Comparison of ENCODE assay signal across 8 mouse cellular contexts in the genomic region with DNA sequence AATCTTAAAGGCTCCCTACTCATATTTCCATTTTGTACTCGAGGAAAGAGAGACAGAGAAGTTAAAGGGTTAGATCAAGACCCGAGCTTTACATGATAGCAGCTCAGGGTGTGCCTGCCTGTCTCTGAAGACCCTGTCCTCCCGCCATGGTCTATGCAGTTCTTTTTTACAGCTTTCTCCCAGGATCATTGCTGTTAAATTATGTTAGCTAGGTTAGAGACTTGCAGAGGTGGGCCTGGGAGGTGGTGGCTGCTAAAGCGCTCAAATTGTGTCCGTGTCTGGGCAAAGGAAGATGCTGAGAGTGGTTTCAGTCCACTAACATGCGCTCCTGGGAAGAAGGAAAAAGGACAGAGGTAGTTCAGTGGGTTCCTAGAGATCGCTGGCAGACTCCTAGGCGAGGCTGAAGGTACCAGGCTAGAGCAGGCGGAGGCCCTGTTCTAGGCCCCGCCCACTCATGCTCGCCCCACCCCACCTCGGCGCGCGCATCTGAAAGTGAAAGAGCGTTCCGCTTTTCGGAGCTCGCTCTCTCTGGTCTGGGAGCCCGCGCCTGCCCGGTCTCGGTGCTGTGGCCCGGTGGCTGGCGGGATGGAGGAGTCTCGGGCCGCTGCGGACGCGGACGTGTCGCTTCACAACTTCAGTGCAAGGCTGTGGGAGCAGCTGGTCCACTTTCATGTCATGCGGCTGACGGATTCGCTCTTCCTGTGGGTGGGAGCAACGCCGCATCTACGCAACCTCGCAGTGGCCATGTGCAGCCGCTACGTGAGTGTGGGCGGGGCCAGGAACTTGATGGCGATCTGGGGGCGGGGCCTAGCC. TPM values are rescaled to one million over a fixed set of nuclear protein-coding genes. Genes with fewer than 3 reads are reported as not detected.
A peak's percentile ranks its signal among the peaks of the same experiment; 100 is the strongest.
DNase-seq lines count a peak whose midpoint lies in the region; ATAC-seq and TF ChIP-seq lines count a peak whose summit lies in the region.

Gene Psmg4, plus strand, starts transcription at position 474 of the 813 bp plus-strand sequence.

- H3K4me2 ChIP-seq in lung, embryonic 16.5 days (ENCODE audit: low read depth, low read length): peak within 1 kb of the TSS; percentile 65

- peak within 1 kb of the TSS; percentile 77 for H3K4me3 ChIP-seq in hindbrain, embryonic 10.5 days
- peak within 1 kb of the TSS; percentile 74 for H3K4me3 ChIP-seq in lung, embryonic 16.5 days (ENCODE audit: low read length)
- peak within 1 kb of the TSS; percentile 72 for H3K4me3 ChIP-seq in thymus, adult 2 months (ENCODE audit: control insufficient read depth, insufficient read depth, low read length)

- peak within 1 kb of the TSS; percentile 95 for H3K27ac ChIP-seq in hindbrain, embryonic 10.5 days
- peak within 1 kb of the TSS; percentile 95 for H3K27ac ChIP-seq in lung, embryonic 16.5 days (ENCODE audit: low read length)
- H3K27ac ChIP-seq in thymus, adult 2 months (ENCODE audit: control insufficient read depth, insufficient read depth, low read length): peak within 1 kb of the TSS; percentile 49

- peak; percentile 96 for DNase-seq in Muller cell, postnatal 12 days (ENCODE audit: inconsistent ontology term)
- DNase-seq in cerebellum, adult 9-11 months: peak; percentile 93
- peak; percentile 80 to 93 for DNase-seq in frontal cortex, adult 2 months (ENCODE audit: extremely low spot score in 1 of 2, low spot score in 1 of 2)
- DNase-seq in hindbrain, embryonic 10.5 days (ENCODE audit: low spot score): peak; percentile 94
- peak; percentile 95 for DNase-seq in layer of hippocampus, adult 9-11 months
- DNase-seq in ovary, adult 18-20 months (ENCODE audit: low spot score): peak; percentile 85
- peak; percentile 94 for DNase-seq in thymus, adult 2 months

- H3K36me3 ChIP-seq in hindbrain, embryonic 10.5 days: peaks cover 24% of the 10 kb centered on the region
- H3K36me3 ChIP-seq in lung, embryonic 16.5 days (ENCODE audit: control insufficient read depth, insufficient read depth, low read length): peaks cover 8% of the 10 kb centered on the region
- H3K36me3 ChIP-seq in thymus, adult 2 months (ENCODE audit: control insufficient read depth, insufficient read depth, low read length): no peaks in the 10 kb centered on the region

- peak within 1 kb of the TSS; percentile 78 for H3K9ac ChIP-seq in lung, embryonic 16.5 days (ENCODE audit: low read length)

- 0 out of 2 replicates have a peak, but pooled peaks have one; percentile 16 for TF ChIP-seq CTCF in thymus, adult 2 months (IDR thresholded peaks at IDR 0.05; ENCODE audit: borderline replicate concordance, control insufficient read depth, extremely low read depth, insufficient read depth, low read length, poor library complexity)

- H3K4me1 ChIP-seq in hindbrain, embryonic 10.5 days (replicated peaks): peaks cover 22% of the 10 kb centered on the region
- H3K4me1 ChIP-seq in lung, embryonic 16.5 days (replicated peaks; ENCODE audit: control insufficient read depth, insufficient read depth, low read length): peaks cover 9% of the 10 kb centered on the region
- H3K4me1 ChIP-seq in thymus, adult 2 months (replicated peaks; ENCODE audit: control insufficient read depth, insufficient read depth, low read length): peaks cover 9% of the 10 kb centered on the region

- WGBS in hindbrain, embryonic 10.5 days: 5% methylated on average over 44 of the region's 44 CpGs
- WGBS in lung, embryonic 16.5 days: 1% methylated on average over 43 of the region's 44 CpGs
- 6% methylated on average over 44 of the region's 44 CpGs for WGBS in thymus, adult 2 months

- no peaks in the 10 kb centered on the region for H3K27me3 ChIP-seq in hindbrain, embryonic 10.5 days (ENCODE audit: insufficient read depth, poor library complexity, severe bottlenecking)
- no peaks in the 10 kb centered on the region for H3K27me3 ChIP-seq in lung, embryonic 16.5 days (ENCODE audit: control insufficient read depth, insufficient read depth, low read depth, low read length)
- H3K27me3 ChIP-seq in thymus, adult 2 months (ENCODE audit: control insufficient read depth, insufficient read depth, low read length): no peaks in the 10 kb centered on the region

- peaks cover 10% of the 10 kb centered on the region for H3K9me3 ChIP-seq in hindbrain, embryonic 10.5 days
- no peaks in the 10 kb centered on the region for H3K9me3 ChIP-seq in lung, embryonic 16.5 days (ENCODE audit: control insufficient read depth, low read length)

- peak; percentile 97 for ATAC-seq in lung, embryonic 16.5 days (ENCODE audit: low read depth)

- peak; percentile 65; the same call in 1 of the 2 replicates for TF ChIP-seq POLR2A in thymus, adult 2 months (IDR thresholded peaks at IDR 0.05; ENCODE audit: control insufficient read depth, extremely low read depth, insufficient read depth, low read length, poor library complexity)

RNA-seq across cellular contexts. Expression of gene Psmg4, which starts in this region (rescaled TPM):
- polyA plus RNA-seq in frontal cortex, adult 2 months (2012; rRNA removed): 47.9 and 61.2 TPM in 2 replicates
- 115 and 116 TPM in 2 replicates for polyA plus RNA-seq in hindbrain, embryonic 10.5 days (2016; fragmentation: Nextera tagmentation; extraction: Ambion mirVana)
- polyA plus RNA-seq in lung, embryonic 16.5 days (2015; fragmentation: Nextera tagmentation; extraction: Ambion mirVana): 64.5 and 67.3 TPM in 2 replicates
- polyA plus RNA-seq in thymus, adult 2 months (2012; rRNA removed): 257 and 275 TPM in 2 replicates

Comparison
In these comparisons a context has a peak if more than half of its experiments do, and no peak if none do; other contexts are left out.
1. Peak in every context shown above with its lines: DNase-seq, ATAC-seq, H3K4me3 ChIP-seq and H3K27ac ChIP-seq.